ENCODE assay signal across 18 mouse cellular contexts in genomic region chr2:101256464-101256863, GRCm38 (mm10).
"Had no signal": no experiment of that assay in that cellular context is flagged by ENCODE, and none has a peak within 500 bp of the region (broad histone marks: within the 10 kb centered on the region; RNA-seq: fewer than 3 reads in every experiment).

No protein-coding gene starts in this region.

- H3K9ac ChIP-seq: lung, embryonic 14.5 days; midbrain, embryonic 12.5 days; neural tube, embryonic 13.5 days; neural tube, embryonic 15.5 days had no signal

- H3K27ac ChIP-seq: midbrain, embryonic 10.5 days; midbrain, embryonic 12.5 days; neural tube, embryonic 13.5 days; neural tube, embryonic 15.5 days had no signal

- H3K4me1 ChIP-seq: midbrain, embryonic 10.5 days; midbrain, embryonic 12.5 days; neural tube, embryonic 13.5 days; neural tube, embryonic 15.5 days had no signal

- H3K4me2 ChIP-seq: lung, embryonic 14.5 days; midbrain, embryonic 12.5 days; neural tube, embryonic 13.5 days; neural tube, embryonic 15.5 days had no signal

- H3K36me3 ChIP-seq: midbrain, embryonic 10.5 days; midbrain, embryonic 12.5 days; neural tube, embryonic 13.5 days; neural tube, embryonic 15.5 days had no signal

- ATAC-seq: midbrain, embryonic 16.5 days had no signal

- H3K9me3 ChIP-seq: midbrain, embryonic 10.5 days; midbrain, embryonic 12.5 days; neural tube, embryonic 13.5 days; neural tube, embryonic 15.5 days had no signal

- H3K27me3 ChIP-seq: midbrain, embryonic 12.5 days; neural tube, embryonic 13.5 days; neural tube, embryonic 15.5 days had no signal

- DNase-seq: lung, embryonic 14.5 days; lung, postnatal 10 days; lung, postnatal 4 days; midbrain, embryonic 14.5 days; retina, postnatal 1 day; right cerebral cortex, adult 18-20 months; right cerebral cortex, postnatal 25 days; right cerebral cortex, postnatal 4 days; spleen, adult 18-20 months; thymus, adult 18-20 months; thymus, postnatal 14 days; thymus, postnatal 36 days had no signal

- H3K4me3 ChIP-seq: midbrain, embryonic 10.5 days; midbrain, embryonic 12.5 days; myocyte; neural tube, embryonic 13.5 days; neural tube, embryonic 15.5 days had no signal
